Mouse (Mus musculus) liver, embryonic 16.5 days (tissue): ENCODE data around the gene Gmpr. TPM values are rescaled to one million over a fixed set of nuclear protein-coding genes. Genes with fewer than 3 reads are reported as not detected.

Source experiments
- ATAC-seq: fragments of 200-750 bp; cut with Nextera tagmentation; 2 replicates; pipeline ENCODE4 v1.8.0; 2017; ENCODE audit warnings: low read depth, mild to moderate bottlenecking, moderate number of reproducible peaks, moderate library complexity
- H3K27ac ChIP-seq: fragments of 300-500 bp; sonication (generic); 2 replicates; pipeline ENCODE4 v1.5.1; 2014; ENCODE audit warnings: mild to moderate bottlenecking, low read length
- H3K27me3 ChIP-seq: fragments of 300-500 bp; sonication (generic); 2 replicates; pipeline ENCODE4 v1.6.1; 2014; ENCODE audit warnings: low read depth, low read length, mixed read lengths; ENCODE audit not compliant: control insufficient read depth, insufficient read depth
- H3K36me3 ChIP-seq: fragments of 300-500 bp; sonication (generic); 2 replicates; pipeline ENCODE4 v1.6.1; 2014; ENCODE audit warnings: mild to moderate bottlenecking; ENCODE audit not compliant: control insufficient read depth, insufficient read depth
- H3K4me1 ChIP-seq: fragments of 300-500 bp; sonication (generic); 2 replicates; pipeline ENCODE4 v1.6.1; 2014; ENCODE audit warnings: low read depth, low read length, mixed read lengths; ENCODE audit not compliant: control insufficient read depth
- H3K4me2 ChIP-seq: fragments of 300-500 bp; sonication (generic); 2 replicates; pipeline ENCODE4 v1.6.1; 2014; ENCODE audit warnings: low read depth, low read length, mixed read lengths
- H3K4me3 ChIP-seq: fragments of 300-500 bp; sonication (generic); 2 replicates; pipeline ENCODE4 v1.5.1; 2014; ENCODE audit warnings: low read depth, mild to moderate bottlenecking, low read length
- H3K9ac ChIP-seq: fragments of 300-500 bp; sonication (generic); 2 replicates; pipeline ENCODE4 v1.6.1; 2014; ENCODE audit warnings: low read depth, low read length
- H3K9me3 ChIP-seq: fragments of 300-500 bp; sonication (generic); replicated peaks from 2 replicates; pipeline ENCODE4 v1.6.1; 2016; ENCODE audit warnings: low read length; ENCODE audit not compliant: control insufficient read depth
- WGBS: fragments of 180-500 bp; shearing (Covaris S2); extraction: QIAGEN DNeasy Blood & Tissue Kit; methylation state at CpG from one replicate; pipeline ENCODE4 v1.1.7; 2014; ENCODE audit not compliant: insufficient replicate concordance; 5-methylcytosine and 5-hydroxymethylcytosine counted together
- polyA plus RNA-seq: library from polyadenylated mRNA; unstranded; fragments of >200 nt; fragmentation: Nextera tagmentation; extraction: Ambion mirVana; gene quantifications from 2 replicates; pipeline ENCODE4 v1.2.1, GENCODE M21; 2015

Gmpr gene
- polyA plus RNA-seq, 1 experiment from 2014 or later: 212 TPM

DNA sequence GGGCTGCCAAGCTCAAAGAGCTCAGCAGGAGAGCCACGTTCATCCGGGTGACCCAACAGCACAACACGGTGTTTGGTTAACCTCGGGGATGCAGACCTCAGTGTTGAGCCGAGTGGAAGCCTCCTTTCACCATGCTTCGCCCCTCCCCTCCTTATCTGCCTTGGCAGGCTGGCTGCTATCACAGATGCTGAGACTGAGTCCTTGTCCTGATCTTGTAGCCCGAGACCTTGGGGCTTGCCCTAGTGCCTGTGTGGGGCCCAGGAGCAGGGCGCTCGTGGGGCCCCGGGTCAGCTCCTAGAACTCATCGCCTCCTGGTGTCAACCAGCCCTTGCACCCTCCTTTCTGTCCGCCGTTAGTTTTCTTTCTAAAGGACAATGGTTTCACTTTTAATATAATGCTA, 38.7 kb downstream of the Gmpr start:
- Histone ChIP-seq H3K27ac (peak overlapping the region; percentile 77), H3K27me3 (no peaks in the 10 kb centered on the region), H3K4me3 (peak overlapping the region; percentile 29), H3K4me2 (peak overlapping the region; percentile 41), H3K9ac (peak overlapping the region; percentile 43), H3K9me3 (no peaks in the 10 kb centered on the region), H3K36me3 (peaks cover 67% of the 10 kb centered on the region), H3K4me1 (peaks cover 48% of the 10 kb centered on the region)
- ATAC-seq: peak; percentile 99
- WGBS: 15% methylated on average over 13 of the region's 13 CpGs

DNA sequence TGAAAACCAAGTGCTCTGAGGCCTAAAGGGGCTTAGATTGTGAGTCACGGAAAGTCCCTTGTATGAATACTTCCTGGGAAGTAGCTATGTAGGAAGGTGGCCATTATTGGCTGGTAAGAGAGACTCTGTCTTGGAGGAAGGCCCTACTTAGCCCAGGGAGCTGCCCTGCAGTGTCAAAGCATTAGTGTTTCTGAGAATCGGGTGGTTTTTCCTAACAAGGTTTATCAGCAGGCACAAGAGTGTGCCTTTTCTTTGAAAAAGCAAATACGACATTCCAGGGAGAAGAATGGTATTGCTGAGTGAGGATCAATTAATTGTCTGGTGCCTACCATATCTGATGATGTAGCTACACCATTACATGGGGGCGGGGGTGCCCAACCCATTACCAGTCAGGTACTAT, 39.7 kb downstream of the Gmpr start:
- H3K9ac ChIP-seq: peak overlapping the region; percentile 43
- H3K9me3 ChIP-seq: no peaks in the 10 kb centered on the region
- H3K4me1 ChIP-seq: peaks cover 48% of the 10 kb centered on the region
- no peak for ATAC-seq
- peak overlapping the region; percentile 41 for H3K4me2 ChIP-seq
- H3K27ac ChIP-seq: peak overlapping the region; percentile 77
- 36% methylated on average over 4 of the region's 4 CpGs for WGBS
- H3K27me3 ChIP-seq: no peaks in the 10 kb centered on the region
- H3K36me3 ChIP-seq: peaks cover 58% of the 10 kb centered on the region
- peak overlapping the region; percentile 29 for H3K4me3 ChIP-seq

DNA sequence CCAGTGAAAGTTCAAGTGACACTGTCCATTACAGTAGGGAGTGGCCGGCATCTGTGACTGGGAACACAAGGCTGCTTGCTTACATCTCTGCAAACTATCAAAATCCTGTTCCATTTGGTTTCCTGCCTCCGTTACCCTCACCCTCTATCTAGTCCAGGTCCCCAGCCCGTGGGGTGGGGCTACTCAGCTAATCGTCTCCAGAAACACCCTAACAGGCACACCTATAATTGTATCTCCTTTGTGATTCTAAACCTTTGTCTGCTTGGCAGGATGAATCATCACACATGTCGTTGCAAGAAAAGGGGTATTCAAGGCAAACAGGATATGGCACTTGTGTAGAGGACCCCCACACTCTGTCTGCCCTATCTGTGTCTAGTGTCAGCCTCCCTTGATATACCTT, 40.3 kb downstream of the Gmpr start:
- WGBS: 33% methylated on average over 5 of the region's 5 CpGs
- H3K4me3 ChIP-seq: peak overlapping the region; percentile 29
- H3K4me2 ChIP-seq: peak overlapping the region; percentile 41
- peak overlapping the region; percentile 43 for H3K9ac ChIP-seq
- H3K27ac ChIP-seq: peak overlapping the region; percentile 77
- H3K36me3 ChIP-seq: peaks cover 52% of the 10 kb centered on the region
- peaks cover 48% of the 10 kb centered on the region for H3K4me1 ChIP-seq
- ATAC-seq: 0 out of 2 replicates have a peak, but pooled peaks have one; percentile 12
- H3K27me3 ChIP-seq: no peaks in the 10 kb centered on the region
- H3K9me3 ChIP-seq: no peaks in the 10 kb centered on the region

DNA sequence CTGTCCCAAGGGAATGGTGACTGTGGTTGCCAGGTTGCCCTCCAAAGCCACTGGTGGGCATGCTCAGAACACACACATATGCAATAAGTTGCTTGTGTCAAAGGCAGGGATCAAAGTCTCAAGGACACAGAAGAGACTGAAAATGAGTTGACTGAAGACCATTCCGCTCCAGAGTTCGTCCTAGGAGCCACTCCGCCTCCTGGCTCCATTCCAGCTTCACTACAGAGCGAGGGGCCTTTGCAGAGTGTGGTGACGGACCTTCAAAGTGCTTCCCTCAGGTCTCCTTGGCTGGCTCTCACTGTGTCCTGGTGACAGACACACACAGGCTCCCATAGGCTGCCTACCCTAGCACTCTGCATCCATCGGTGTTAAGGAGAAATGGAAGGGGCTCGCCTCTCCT, 46.4 kb downstream of the Gmpr start:
- Histone ChIP-seq H3K4me3 (no peak overlapping the region), H3K9ac (no peak overlapping the region), H3K4me2 (no peak overlapping the region), H3K27me3 (no peaks in the 10 kb centered on the region), H3K4me1 (peaks cover 6% of the 10 kb centered on the region; the same call in 1 of the 2 replicates), H3K27ac (no peak overlapping the region), H3K36me3 (peaks cover 7% of the 10 kb centered on the region; the same call in 1 of the 2 replicates), H3K9me3 (no peaks in the 10 kb centered on the region)
- 78% methylated on average over 7 of the region's 7 CpGs for WGBS
- ATAC-seq: no peak

DNA sequence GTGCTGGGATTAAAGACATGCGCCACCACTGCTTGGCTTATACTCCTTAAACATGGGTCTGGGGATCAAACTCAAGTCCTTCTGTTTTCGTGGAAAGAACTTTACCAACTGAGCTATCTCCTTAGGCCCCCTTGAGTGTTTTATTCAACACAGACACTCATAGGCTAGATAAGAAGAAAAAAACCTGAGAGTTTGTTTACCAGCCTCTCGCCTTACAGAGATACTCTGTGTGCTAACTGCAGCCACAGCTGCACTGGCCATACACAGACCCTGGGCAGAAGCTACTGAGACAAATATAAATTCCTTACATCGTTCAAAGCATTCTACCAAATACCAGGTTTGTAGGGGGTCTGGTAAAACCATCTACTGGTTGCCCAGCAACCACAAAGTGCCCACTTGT, 51.1 kb downstream of the Gmpr start:
- ATAC-seq: peak; percentile 39; the same call in 1 of the 2 replicates
- no peaks in the 10 kb centered on the region for H3K27me3 ChIP-seq
- no peaks in the 10 kb centered on the region for H3K36me3 ChIP-seq
- no peak overlapping the region for H3K4me3 ChIP-seq
- 37% methylated on average over 4 of the region's 4 CpGs for WGBS
- no peaks in the 10 kb centered on the region for H3K9me3 ChIP-seq
- no peak overlapping the region; the same call in 1 of the 2 replicates for H3K9ac ChIP-seq
- H3K27ac ChIP-seq: no peak overlapping the region
- peaks cover 5% of the 10 kb centered on the region; the same call in 1 of the 2 replicates for H3K4me1 ChIP-seq
- no peak overlapping the region for H3K4me2 ChIP-seq

DNA sequence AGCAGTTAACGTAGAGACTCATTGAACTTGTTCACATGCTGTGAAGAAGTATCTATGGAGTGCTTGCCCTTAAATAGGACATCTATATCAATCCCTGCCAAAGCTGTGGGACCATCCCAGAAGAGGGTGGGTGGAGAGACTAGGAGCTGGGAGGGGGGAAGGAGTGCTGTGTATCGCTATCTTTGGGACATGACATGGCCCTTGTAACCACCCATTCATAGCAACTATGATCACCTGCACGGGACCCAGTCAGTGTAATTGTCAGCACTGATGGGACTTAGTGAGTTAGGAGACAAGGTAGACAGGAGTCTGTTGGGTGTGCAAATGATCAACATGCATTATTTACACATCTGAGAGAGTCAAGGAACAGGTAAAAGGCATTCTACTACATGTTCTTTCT, 52.0 kb downstream of the Gmpr start:
- 78% methylated on average over 3 of the region's 3 CpGs for WGBS
- ATAC-seq: no peak
- no peaks in the 10 kb centered on the region; the same call in 1 of the 2 replicates for H3K4me1 ChIP-seq

DNA sequence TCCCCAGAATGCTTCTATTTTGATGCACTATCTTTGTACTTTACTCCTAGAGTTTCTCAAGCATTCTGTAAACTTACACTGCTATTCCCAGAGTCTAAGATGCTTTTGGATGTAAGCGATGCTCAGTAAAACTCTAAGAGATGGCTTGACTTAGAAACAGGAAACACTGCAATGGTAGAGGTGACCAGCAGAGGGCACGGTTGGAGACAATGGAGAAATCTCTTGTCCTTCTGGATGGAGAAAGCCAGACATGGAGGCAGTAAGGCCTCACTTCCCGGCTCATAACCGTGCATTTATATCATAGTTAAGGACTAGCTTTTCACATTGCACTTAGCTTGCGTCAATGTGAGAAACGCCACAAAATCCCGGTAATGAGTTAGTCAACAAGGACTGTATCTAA, 53.3 kb downstream of the Gmpr start:
- WGBS: 61% methylated on average over 7 of the region's 7 CpGs
- Histone ChIP-seq H3K4me1 (no peaks in the 10 kb centered on the region; the same call in 1 of the 2 replicates), H3K27me3 (no peaks in the 10 kb centered on the region), H3K4me3 (no peak overlapping the region), H3K36me3 (no peaks in the 10 kb centered on the region), H3K27ac (no peak overlapping the region), H3K4me2 (no peak overlapping the region), H3K9ac (no peak overlapping the region), H3K9me3 (no peaks in the 10 kb centered on the region)
- no peak for ATAC-seq

More for the DNA sequence above, 52.0 kb downstream of the Gmpr start:
- Histone ChIP-seq H3K27ac (no peak overlapping the region), H3K4me3 (no peak overlapping the region), H3K27me3 (no peaks in the 10 kb centered on the region), H3K9me3 (no peaks in the 10 kb centered on the region), H3K4me2 (no peak overlapping the region), H3K9ac (no peak overlapping the region), H3K36me3 (no peaks in the 10 kb centered on the region)

DNA sequence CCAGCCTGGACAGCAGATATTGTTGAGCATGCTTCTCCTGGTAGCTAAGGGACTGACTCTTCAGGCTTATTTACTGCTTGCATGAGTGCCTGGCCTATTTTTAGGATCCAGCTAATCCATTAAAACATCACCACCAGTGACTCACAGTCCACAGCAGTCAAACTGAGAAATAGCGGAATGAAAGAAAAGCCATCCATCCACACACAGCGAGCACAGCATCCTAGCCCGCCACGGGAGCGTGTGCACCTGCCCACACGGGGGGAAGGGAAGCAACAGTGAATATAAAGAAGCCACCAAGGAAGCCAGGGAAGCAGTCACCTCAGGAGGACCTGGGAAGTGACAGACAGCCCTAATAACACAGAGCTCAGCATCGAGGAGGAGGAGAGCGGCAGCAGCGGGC, 54.8 kb downstream of the Gmpr start:
- WGBS: 81% methylated on average over 9 of the region's 9 CpGs
- H3K9me3 ChIP-seq: no peaks in the 10 kb centered on the region
- H3K4me1 ChIP-seq: no peaks in the 10 kb centered on the region; the same call in 1 of the 2 replicates
- H3K27ac ChIP-seq: no peak overlapping the region
- H3K36me3 ChIP-seq: no peaks in the 10 kb centered on the region
- no peak for ATAC-seq
- H3K27me3 ChIP-seq: no peaks in the 10 kb centered on the region
- H3K9ac ChIP-seq: no peak overlapping the region
- H3K4me2 ChIP-seq: no peak overlapping the region
- no peak overlapping the region for H3K4me3 ChIP-seq

DNA sequence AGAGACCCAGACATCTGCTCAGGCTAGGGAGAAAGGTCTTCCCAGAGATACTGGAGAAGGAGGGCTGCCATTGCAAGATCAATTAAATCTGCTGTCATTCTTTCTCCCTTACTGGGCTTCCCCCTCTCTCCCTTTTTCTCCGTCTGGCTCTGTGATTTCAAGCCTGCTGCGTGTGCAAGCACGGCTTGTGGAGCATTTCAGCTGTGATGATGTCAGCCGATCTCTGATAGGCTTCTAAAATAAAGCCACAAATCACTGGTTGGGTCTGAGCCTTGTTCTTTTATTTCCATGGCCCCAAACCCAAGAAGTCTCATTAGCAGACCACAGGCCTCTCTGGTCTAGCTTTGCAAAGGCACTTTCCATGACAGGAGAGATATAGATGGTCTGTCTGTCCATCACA, 57.7 kb downstream of the Gmpr start:
- ATAC-seq: no peak
- WGBS: 69% methylated on average over 4 of the region's 4 CpGs
- no peaks in the 10 kb centered on the region for H3K4me1 ChIP-seq

More for the DNA sequence above, 57.7 kb downstream of the Gmpr start:
- H3K4me2 ChIP-seq: no peak overlapping the region
- no peaks in the 10 kb centered on the region for H3K36me3 ChIP-seq
- H3K9ac ChIP-seq: no peak overlapping the region
- H3K27ac ChIP-seq: no peak overlapping the region
- no peaks in the 10 kb centered on the region for H3K9me3 ChIP-seq
- no peaks in the 10 kb centered on the region for H3K27me3 ChIP-seq
- no peak overlapping the region for H3K4me3 ChIP-seq
